Mouse (Mus musculus) embryo, embryonic 9.5 days (tissue): Measurements from ENCODE around the gene Mrpl52.

Experiments
- DNase-seq: peaks from one replicate; pipeline ENCODE4 v3.0.0-alpha.2; 2017; ENCODE audit errors: extremely low spot score

Gene Mrpl52

GRCm38 (mm10) chr14:54412000-54412576 is 14.6 kb upstream of the Mrpl52 start:
- DNase-seq, result no peak

DNA sequence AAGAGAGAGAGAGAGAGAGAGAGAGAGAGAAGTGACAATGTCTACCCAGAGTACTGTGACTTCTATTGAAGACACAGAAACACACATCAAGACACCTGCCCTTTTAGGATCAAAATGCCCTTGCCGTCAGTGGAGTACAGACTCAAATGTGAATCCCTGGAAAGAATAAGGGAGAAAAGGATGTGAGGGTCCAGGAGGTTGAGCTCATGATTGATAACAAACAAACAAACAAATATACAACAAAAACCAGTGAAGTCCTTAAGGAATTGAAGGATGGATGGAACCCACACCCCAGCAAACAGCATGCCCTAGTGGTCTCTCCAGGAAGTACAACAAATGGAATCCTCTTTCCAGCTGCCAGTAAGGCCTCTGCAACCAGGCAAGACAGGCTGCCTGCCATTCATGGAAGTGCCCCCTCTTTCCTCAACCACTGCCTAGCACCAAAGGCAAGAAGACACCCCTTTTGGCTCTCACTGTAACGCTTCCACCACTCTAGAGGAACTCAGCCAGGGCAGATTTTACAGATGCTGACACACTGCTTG is 14.0 kb upstream of the Mrpl52 start:
- DNase-seq, result peak; percentile 67

DNA sequence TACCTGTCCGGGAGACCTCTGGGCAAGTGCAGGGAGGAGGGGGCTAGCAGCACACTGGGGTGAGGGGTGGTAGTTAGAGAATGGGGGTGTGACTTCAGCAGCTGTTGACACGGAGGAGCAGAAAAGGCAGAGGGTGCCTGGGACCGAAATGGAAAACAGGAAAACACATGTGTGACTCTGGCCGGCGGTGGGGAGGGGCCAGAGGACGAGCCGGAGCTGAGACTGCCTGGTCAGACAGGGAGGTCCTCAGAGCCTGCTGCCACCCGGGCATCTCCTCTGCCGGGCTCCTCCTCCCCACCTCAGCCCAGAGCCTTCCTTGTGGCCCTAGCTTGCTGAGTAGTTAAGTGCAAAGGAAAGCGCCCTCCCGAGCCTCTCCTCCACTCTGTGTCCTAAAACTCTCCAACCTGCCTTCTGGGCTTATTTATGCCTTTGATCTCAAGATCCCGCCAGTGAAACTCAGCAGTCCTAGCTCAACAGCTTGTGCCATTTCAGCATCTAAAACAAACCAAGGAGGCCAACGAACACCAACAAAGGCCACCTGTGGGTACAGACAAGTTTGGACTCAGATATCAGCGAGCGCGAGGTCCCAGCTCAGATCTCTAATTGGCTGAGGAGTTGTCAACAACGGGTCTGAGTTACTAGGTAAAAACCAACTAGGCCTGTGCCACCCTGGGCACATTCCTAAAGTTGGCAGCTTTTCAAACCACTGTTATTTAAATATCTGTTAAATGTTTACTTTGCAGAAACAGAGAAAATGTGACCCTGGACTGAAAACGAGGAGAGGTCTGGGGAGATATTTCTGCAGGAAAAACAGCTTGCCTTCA is 12.6 kb upstream of the Mrpl52 start:
- DNase-seq, result no peak

DNA sequence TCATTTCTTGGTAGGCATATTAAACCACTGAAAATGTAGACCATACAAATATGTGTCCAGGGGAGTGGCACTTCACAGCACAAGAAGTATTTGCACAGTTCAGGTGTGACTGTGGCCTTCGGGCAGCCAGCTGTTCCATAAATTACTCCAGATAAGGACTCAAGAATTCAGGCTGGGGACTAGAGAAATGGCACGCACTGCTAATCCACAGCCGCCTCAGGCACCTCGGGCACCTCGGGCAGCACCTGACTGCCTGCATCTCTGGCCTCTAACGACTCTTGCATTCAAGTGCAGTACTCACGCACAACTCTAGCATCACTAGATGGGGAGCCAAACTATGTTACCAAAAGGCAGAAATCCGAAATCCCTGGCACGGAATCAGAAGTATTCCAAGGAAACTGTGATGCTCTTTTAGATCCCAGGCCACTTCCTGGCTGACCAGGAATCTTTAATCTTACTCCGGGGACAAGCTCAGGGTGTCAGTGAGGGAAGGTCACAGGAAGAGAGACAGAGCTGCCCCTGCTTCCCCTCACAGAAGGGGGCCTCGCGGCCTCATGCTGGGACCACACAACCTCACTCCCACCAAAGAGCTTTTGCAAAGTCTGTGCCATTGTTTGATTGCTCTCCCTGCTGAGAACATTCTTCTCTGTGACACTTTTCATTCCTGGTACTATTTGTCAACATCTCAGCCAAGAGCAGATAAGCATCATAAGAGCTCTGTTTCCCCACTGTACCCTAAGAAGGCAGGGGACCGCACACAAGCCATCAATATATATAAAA is 11.3 kb upstream of the Mrpl52 start:
- DNase-seq, result no peak

DNA sequence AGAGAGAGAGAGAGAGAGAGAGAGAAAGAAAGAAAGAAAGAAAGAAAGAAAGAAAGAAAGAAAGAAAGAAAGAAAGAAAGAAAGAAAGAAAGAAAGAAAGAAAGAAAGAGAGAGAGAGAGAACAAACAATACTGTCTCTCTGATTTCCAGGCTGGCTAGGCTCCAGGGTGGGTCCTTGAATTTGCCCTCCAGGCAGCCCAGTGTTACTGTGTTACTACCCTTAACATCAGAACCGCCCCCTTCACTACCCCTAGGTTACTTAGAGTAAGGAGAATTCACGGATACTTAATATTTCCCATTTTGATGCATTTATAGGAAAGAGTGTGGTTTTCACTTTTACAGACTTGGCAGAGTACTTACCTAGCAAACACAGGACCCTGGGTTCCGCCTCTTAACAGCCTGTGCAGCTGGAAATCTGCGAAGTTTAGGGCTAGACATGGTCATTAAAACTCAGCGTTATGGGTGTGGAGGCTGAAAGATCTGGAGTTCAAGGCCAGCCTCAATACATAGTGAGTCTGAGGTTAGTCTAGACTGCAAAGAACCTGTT is 10.4 kb upstream of the Mrpl52 start:
- no peak for DNase-seq

- no peak for DNase-seq
Observed at GRCm38 (mm10) chr14:54416830-54417229, 9.9 kb upstream of the Mrpl52 start.

DNA sequence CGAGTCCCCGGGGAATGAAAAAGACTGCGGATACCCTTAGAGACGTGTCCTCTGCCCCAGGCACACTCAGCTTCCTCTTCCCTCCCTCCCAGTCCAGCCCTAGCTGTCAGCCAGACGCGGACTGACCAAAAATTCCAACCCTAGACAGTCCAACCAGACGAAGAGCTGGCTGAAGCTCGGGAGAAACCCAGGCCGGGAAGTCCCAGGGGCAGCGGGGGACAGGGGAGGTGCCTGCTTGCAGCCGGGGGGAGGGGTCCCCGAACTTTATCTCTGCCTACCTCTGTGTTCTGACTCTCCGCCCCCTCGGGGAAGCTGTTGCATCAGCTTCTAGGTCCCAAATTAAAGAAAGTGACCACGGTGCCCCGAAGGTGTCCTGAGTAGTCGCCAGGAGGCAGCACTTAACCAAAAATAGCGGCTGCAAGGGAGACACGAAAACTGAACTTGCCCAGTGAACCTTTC is 9.1 kb upstream of the Mrpl52 start, which contains the start of gene Slc7a7:
Gene Slc7a7, minus strand, starts transcription at position 158 of the 459 bp plus-strand sequence.
- peak; percentile 62 for DNase-seq

GRCm38 (mm10) chr14:54421014-54421413 is 5.7 kb upstream of the Mrpl52 start:
- DNase-seq, result no peak

- no peak for DNase-seq
Observed at GRCm38 (mm10) chr14:54423406-54423805, 3.3 kb upstream of the Mrpl52 start.

DNA sequence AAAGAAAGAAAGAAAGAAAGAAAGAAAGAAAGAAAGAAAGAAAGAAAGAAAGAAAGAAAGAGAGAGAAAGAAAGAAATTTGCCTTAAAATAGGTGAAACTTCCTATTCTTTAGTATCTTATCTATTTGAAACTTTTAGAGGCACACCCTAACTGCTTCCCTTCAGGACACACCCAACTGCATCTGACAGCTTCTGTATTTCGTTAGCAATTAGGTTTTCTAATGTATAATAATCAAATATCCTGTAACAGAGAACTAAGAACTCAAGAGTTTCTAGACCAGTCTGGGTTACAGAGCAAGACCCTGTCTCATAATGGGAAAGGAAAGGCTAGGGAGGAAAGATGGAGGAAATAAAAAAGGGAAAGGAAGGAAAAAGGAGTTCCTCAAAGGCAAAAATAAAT is 2.1 kb upstream of the Mrpl52 start:
- DNase-seq, result no peak

DNA sequence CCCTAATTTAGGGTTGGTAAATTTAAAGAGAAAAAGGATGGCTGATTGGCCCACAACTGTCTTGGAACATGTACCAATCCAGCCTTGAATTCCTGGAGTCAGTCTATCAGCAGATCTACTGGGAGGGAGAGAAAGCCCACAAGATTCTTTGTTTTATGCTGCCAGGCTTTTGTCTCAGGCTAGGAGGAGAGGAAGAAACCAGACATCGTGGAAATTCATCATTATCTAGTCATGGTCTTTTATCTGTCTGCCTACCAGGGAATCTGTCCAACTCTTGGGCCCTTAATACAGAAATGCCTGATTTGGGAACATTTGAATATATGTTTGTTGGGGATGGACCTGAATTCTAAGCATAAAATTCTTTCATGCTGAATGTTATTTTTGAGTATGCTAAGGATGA is 1.2 kb upstream of the Mrpl52 start:
- DNase-seq, result no peak

GRCm38 (mm10) chr14:54426003-54426688 is 563 bp upstream of the Mrpl52 start:
- DNase-seq, result no peak

- DNase-seq, result no peak
Observed at GRCm38 (mm10) chr14:54427696-54428095, 987 bp downstream of the Mrpl52 start.

DNA sequence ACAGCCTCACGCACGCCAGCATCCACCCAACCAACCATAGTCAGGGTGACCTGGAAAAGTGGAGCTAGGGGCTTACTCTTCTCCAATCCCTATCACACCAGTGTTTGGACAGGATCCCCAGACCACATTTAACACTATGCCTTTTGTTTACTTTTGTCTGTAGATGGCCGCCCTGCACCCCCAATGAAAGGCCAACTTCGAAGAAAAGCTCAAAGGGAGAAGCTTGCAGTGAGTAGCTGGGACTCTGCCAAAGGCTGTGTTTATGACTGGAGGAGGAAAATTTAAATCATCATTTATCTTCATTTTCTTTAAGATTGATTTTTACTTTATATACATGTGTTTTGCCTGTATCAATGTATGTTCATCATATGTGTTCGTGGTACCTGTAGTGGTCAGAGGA is 1.7 kb downstream of the Mrpl52 start:
- no peak for DNase-seq

DNA sequence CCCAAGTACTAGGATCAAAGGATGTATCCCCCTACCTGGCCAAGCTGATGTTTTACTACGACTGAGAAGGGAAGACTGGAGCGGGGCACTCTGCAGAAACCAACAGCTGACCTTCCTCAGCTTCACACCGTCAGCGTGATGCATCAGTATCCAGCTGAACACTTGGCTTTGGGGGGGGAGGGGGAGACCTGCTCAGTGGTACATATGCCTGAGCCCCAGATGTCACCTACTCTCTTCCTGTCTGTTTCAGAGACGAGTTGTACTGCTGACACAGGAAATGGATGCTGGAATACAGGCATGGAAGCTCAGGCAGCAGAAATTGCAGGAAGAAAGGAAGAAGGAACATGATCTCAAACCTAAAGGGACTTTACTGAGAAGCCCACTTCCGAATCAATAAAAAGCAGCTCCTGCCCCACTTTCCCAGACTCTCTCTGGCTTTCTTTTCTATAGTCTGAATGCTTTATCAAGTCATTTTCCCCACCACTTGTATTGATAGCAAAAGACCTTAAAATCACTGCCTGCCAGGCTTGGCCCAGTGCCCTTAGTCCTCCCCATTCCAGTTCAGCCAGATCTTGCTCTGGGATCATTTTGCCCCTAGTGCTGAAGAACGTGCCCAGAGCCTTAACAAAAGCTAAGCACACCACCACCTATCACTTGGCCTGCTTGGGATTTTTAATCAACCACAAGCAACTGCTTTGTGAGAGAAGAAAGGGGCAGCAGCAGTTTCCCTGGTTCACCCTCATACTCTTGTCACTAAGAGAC is 2.8 kb downstream of the Mrpl52 start:
- DNase-seq, result no peak

- DNase-seq, result peak; percentile 57
Observed at GRCm38 (mm10) chr14:54430406-54431145, 3.9 kb downstream of the Mrpl52 start.

GRCm38 (mm10) chr14:54431334-54432077 is 4.8 kb downstream of the Mrpl52 start, which contains the start of gene Mmp14:
TSS of gene Mmp14 (plus strand) at chr14:54431612.
- DNase-seq, result peak; percentile 84

DNA sequence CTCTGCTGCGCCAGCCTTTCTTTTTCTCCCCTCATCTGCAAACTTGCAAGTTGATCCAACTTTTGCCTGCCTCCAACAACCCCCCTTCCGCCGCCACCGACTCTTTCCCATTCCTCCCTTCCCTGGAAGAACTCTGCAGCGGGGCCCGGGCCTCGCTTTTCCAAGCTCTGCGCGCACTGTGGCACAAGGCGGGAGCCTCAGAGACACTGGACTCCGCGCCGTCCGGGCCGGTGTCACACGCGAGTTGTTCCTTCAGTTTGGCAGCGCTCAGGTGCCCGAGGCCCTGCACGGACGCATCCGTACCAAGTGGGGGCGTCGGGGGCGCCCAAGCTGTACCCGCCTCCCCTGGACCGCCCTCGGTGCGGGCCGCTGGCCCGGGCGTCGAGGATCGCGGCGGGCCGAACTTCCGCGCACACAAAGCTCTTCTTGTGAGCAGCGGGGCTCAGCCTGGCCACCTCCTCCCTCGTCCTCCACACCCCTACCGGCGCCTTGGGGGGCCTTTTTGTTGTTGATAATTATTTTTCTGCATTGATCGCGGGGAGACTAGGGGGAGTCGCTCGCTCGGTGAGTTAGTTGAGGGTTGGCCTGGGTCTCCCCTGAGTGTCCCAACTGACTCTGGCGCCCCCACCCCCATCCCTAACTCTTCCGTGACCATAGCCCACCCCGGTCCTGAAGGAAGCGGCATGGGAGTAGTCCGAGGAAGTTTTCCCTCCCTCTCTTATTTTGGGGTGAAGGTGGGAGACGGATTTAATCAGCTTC is 5.5 kb downstream of the Mrpl52 start:
- DNase-seq, result peak; percentile 58
